Mouse (Mus musculus) MEL (cell line): ENCODE data around the gene Trim47. TPM values are rescaled to one million over a fixed set of nuclear protein-coding genes. Genes with fewer than 3 reads are reported as not detected.
A peak's percentile ranks its signal among the peaks of the same experiment; 100 is the strongest.

Experiments
- DNase-seq: peaks from one replicate; pipeline ENCODE4 v3.0.0; 2011; ENCODE audit warnings: low read depth, low spot score
- H3K27ac ChIP-seq: 2 replicates; pipeline ENCODE4 v1.5.1; 2012; ENCODE audit warnings: low read depth, mild to moderate bottlenecking, control low read depth, low read length, moderate library complexity; ENCODE audit not compliant: control insufficient read depth
- H3K27me3 ChIP-seq, 2 experiments: fragments of 150-350 bp in 1 of 2; sonication (generic) in 1 of 2; 2 replicates each; pipeline ENCODE4 v1.6.1; 2012; ENCODE audit warnings: low read length in 2 of 2, mild to moderate bottlenecking in 2 of 2, improper control_type of control experiment in 1 of 2, moderate library complexity in 1 of 2; ENCODE audit not compliant: insufficient read depth in 2 of 2, control insufficient read depth in 1 of 2
- H3K36me3 ChIP-seq, 2 experiments: 2 replicates each; pipeline ENCODE4 v1.6.1; 2012 to 2014; ENCODE audit warnings: low read length in 2 of 2, improper control_type of control experiment in 1 of 2, inconsistent platforms in 1 of 2, mild to moderate bottlenecking in 1 of 2; ENCODE audit not compliant: insufficient read depth in 2 of 2, control insufficient read depth in 1 of 2
- H3K4me1 ChIP-seq, 2 experiments: fragments of 150-350 bp in 1 of 2; sonication (generic) in 1 of 2; 2 replicates each; pipeline ENCODE4 v1.6.1; 2012; ENCODE audit warnings: low read length in 2 of 2, improper control_type of control experiment in 1 of 2, mild to moderate bottlenecking in 1 of 2; ENCODE audit not compliant: insufficient read depth in 2 of 2, control insufficient read depth in 1 of 2
- H3K4me3 ChIP-seq, 2 experiments: fragments of 150-350 bp in 1 of 2; sonication (generic) in 1 of 2; 2 replicates each; pipeline ENCODE4 v1.5.1; 2012; ENCODE audit warnings: low read depth in 2 of 2, low read length in 2 of 2, mild to moderate bottlenecking in 2 of 2, moderate library complexity in 2 of 2, control low read depth in 1 of 2, improper control_type of control experiment in 1 of 2; ENCODE audit not compliant: control insufficient read depth in 1 of 2, insufficient read depth in 1 of 2
- H3K79me2 ChIP-seq: 2 replicates; pipeline ENCODE4 v1.6.1; 2012; ENCODE audit warnings: mild to moderate bottlenecking, low read length, moderate library complexity; ENCODE audit not compliant: control insufficient read depth, poor library complexity, insufficient read depth
- H3K9ac ChIP-seq: 2 replicates; pipeline ENCODE4 v1.6.1; 2012; ENCODE audit warnings: low read depth, mild to moderate bottlenecking, control low read depth, low read length, moderate library complexity; ENCODE audit not compliant: control insufficient read depth, poor library complexity, severe bottlenecking
- H3K9me3 ChIP-seq: fragments of 150-350 bp; sonication (generic); replicated peaks from 2 replicates; pipeline ENCODE4 v1.6.1; 2012; ENCODE audit warnings: mild to moderate bottlenecking, low read length, improper control_type of control experiment, moderate library complexity; ENCODE audit not compliant: insufficient read depth
- BHLHE40 ChIP-seq: IDR thresholded peaks from 2 replicates; pipeline ENCODE4 v1.6.1; 2012; ENCODE audit warnings: low read depth, mild to moderate bottlenecking, inconsistent platforms, low read length, improper control_type of control experiment, borderline replicate concordance
- CHD2 ChIP-seq: IDR thresholded peaks from 2 replicates; pipeline ENCODE4 v1.6.1; 2011; ENCODE audit warnings: low read length, improper control_type of control experiment
- ELF1 ChIP-seq: IDR thresholded peaks from 2 replicates; pipeline ENCODE4 v1.6.1; 2014; ENCODE audit warnings: low read depth, mild to moderate bottlenecking, inconsistent platforms, low read length, improper control_type of control experiment, moderate library complexity
- EP300 ChIP-seq, 2 experiments: IDR thresholded peaks; 2 replicates each; pipeline ENCODE4 v1.6.1; 2011; ENCODE audit warnings: improper control_type of control experiment in 2 of 2, low read length in 2 of 2, low read depth in 1 of 2, mild to moderate bottlenecking in 1 of 2
- GABPA ChIP-seq: IDR thresholded peaks from 2 replicates; pipeline ENCODE4 v1.6.1; 2012; ENCODE audit warnings: low read depth, mild to moderate bottlenecking, inconsistent platforms, low read length, improper control_type of control experiment, moderate library complexity
- GATA1 ChIP-seq: IDR thresholded peaks from 2 replicates; pipeline ENCODE4 v1.6.1; 2011; ENCODE audit warnings: low read depth, low read length, improper control_type of control experiment
- HCFC1 ChIP-seq: IDR thresholded peaks from 2 replicates; pipeline ENCODE4 v1.6.1; 2012; ENCODE audit warnings: low read depth, mild to moderate bottlenecking, inconsistent platforms, low read length, improper control_type of control experiment, moderate library complexity
- JUND ChIP-seq: IDR thresholded peaks from 2 replicates; pipeline ENCODE4 v1.6.1; 2011; ENCODE audit warnings: low read depth, mild to moderate bottlenecking, improper control_type of control experiment, low read length
- MAFK ChIP-seq: IDR thresholded peaks from 2 replicates; pipeline ENCODE4 v1.6.1; 2011; ENCODE audit warnings: low read depth, mild to moderate bottlenecking, low read length, improper control_type of control experiment, borderline replicate concordance
- MAX ChIP-seq: IDR thresholded peaks from 2 replicates; pipeline ENCODE4 v1.6.1; 2011; ENCODE audit warnings: low read length, improper control_type of control experiment
- MAZ ChIP-seq: IDR thresholded peaks from 2 replicates; pipeline ENCODE4 v1.6.1; 2012; ENCODE audit warnings: low read depth, mild to moderate bottlenecking, inconsistent platforms, low read length, improper control_type of control experiment
- MEF2A ChIP-seq: IDR thresholded peaks from 2 replicates; pipeline ENCODE4 v1.6.1; 2014; ENCODE audit warnings: low read depth, mild to moderate bottlenecking, inconsistent platforms, low read length, improper control_type of control experiment; ENCODE audit not compliant: poor library complexity, insufficient replicate concordance, severe bottlenecking; ENCODE audit errors: extremely low read depth
- MYC ChIP-seq: IDR thresholded peaks from 2 replicates; pipeline ENCODE4 v1.6.1; 2011; ENCODE audit warnings: low read depth, mild to moderate bottlenecking, low read length, improper control_type of control experiment, moderate library complexity
- NRF1 ChIP-seq: IDR thresholded peaks from 2 replicates; pipeline ENCODE4 v1.6.1; 2014; ENCODE audit warnings: low read depth, mild to moderate bottlenecking, inconsistent platforms, low read length, improper control_type of control experiment, moderate library complexity; ENCODE audit not compliant: poor library complexity, insufficient read depth, severe bottlenecking
- POLR2A ChIP-seq, 2 experiments: IDR thresholded peaks; 2 replicates each; pipeline ENCODE4 v1.6.1; 2011 to 2012; ENCODE audit warnings: low read length in 2 of 2, mild to moderate bottlenecking in 2 of 2, control low read depth in 1 of 2, improper control_type of control experiment in 1 of 2, low read depth in 1 of 2, moderate library complexity in 1 of 2; ENCODE audit not compliant: control insufficient read depth in 1 of 2, insufficient read depth in 1 of 2, poor library complexity in 1 of 2
- POLR2AphosphoS2 ChIP-seq: IDR thresholded peaks from 2 replicates; pipeline ENCODE4 v1.6.1; 2011; ENCODE audit warnings: low read length, improper control_type of control experiment
- POLR2AphosphoS5 ChIP-seq: IDR thresholded peaks from 2 replicates; pipeline ENCODE4 v1.6.1; 2012; ENCODE audit warnings: low read depth, borderline replicate concordance, mild to moderate bottlenecking, inconsistent platforms, low read length, moderate library complexity, mixed read lengths
- RAD21 ChIP-seq: IDR thresholded peaks from 2 replicates; pipeline ENCODE4 v1.6.1; 2011; ENCODE audit warnings: mild to moderate bottlenecking, low read depth, low read length, improper control_type of control experiment
- SIN3A ChIP-seq: IDR thresholded peaks from 2 replicates; pipeline ENCODE4 v1.6.1; 2012; ENCODE audit warnings: low read length, improper control_type of control experiment, inconsistent platforms
- SMC3 ChIP-seq: IDR thresholded peaks from 2 replicates; pipeline ENCODE4 v1.6.1; 2011; ENCODE audit warnings: low read depth, low read length, improper control_type of control experiment
- TCF12 ChIP-seq: IDR thresholded peaks from 2 replicates; pipeline ENCODE4 v1.6.1; 2014; ENCODE audit warnings: low read depth, mild to moderate bottlenecking, inconsistent platforms, low read length, improper control_type of control experiment, moderate library complexity
- UBTF ChIP-seq: IDR thresholded peaks from 2 replicates; pipeline ENCODE4 v1.6.1; 2012; ENCODE audit warnings: low read depth, mild to moderate bottlenecking, inconsistent platforms, low read length, improper control_type of control experiment, moderate library complexity, borderline replicate concordance; ENCODE audit not compliant: insufficient read depth
- USF2 ChIP-seq, 2 experiments: IDR thresholded peaks; 2 replicates each; pipeline ENCODE4 v1.6.1; 2011 to 2012; ENCODE audit warnings: improper control_type of control experiment in 2 of 2, low read length in 2 of 2, borderline replicate concordance in 1 of 2, inconsistent platforms in 1 of 2, low read depth in 1 of 2, mild to moderate bottlenecking in 1 of 2; ENCODE audit not compliant: insufficient read depth in 1 of 2
- ZC3H11A ChIP-seq: IDR thresholded peaks from 2 replicates; pipeline ENCODE4 v1.6.1; 2012; ENCODE audit warnings: low read depth, mild to moderate bottlenecking, inconsistent platforms, low read length, improper control_type of control experiment
- ZKSCAN1 ChIP-seq: IDR thresholded peaks from 2 replicates; pipeline ENCODE4 v1.6.1; 2012; ENCODE audit warnings: low read depth, mild to moderate bottlenecking, inconsistent platforms, low read length, improper control_type of control experiment, moderate library complexity
- ZMIZ1 ChIP-seq: IDR thresholded peaks from 2 replicates; pipeline ENCODE4 v1.6.1; 2012; ENCODE audit warnings: low read depth, mild to moderate bottlenecking, inconsistent platforms, low read length, improper control_type of control experiment, moderate library complexity
- ZNF384 ChIP-seq: IDR thresholded peaks from 2 replicates; pipeline ENCODE4 v1.6.1; 2012; ENCODE audit warnings: low read depth, mild to moderate bottlenecking, inconsistent platforms, low read length, improper control_type of control experiment
- polyA plus RNA-seq, 2 experiments: library from polyadenylated mRNA; stranded (reverse) in 1 of 2; unstranded in 1 of 2; fragments of >175 nt in 1 of 2; fragments of >200 nt in 1 of 2; gene quantifications; 2 replicates each; pipeline versions ENCODE4 v1.2.1 to v1.2.4; 2012; ENCODE audit warnings: low replicate concordance in 2 of 2, low read depth in 1 of 2; ENCODE audit not compliant: insufficient read length in 2 of 2, insufficient read depth in 1 of 2, missing spikeins in 1 of 2
- total RNA-seq: library from RNA; depleted of rRNA; stranded (reverse); fragments of 300-350 nt; gene quantifications from 2 replicates; pipeline ENCODE4 v1.2.3, GENCODE M21; 2012

Gene Trim47
- total and polyA plus RNA-seq, 3 experiments = 5.6 to 6.7 TPM; not detected in 1

GRCm38 (mm10) chr11:116061641-116062415, 65.2 kb downstream of the Trim47 start:
- Histone ChIP-seq H3K4me1 (peaks cover 11 to 16% of the 10 kb centered on the region in 2 experiments), H3K4me3 (no peak overlapping the region), H3K36me3 (peaks cover 5 to 15% of the 10 kb centered on the region in 2 experiments), H3K27ac (no peak overlapping the region)
- DNase-seq = no peak
- TF ChIP-seq SIN3A (no peak), JUND (no peak), EP300 (IDR thresholded peaks at IDR 0.05; ENCODE audit: low read depth in 1 of 2, low read length in 2 of 2) (no peak), MEF2A (no peak), ELF1 (no peak), MYC (no peak), MAX (no peak), TCF12 (no peak), POLR2AphosphoS2 (peak; percentile 66; the same call in 1 of the 2 replicates), ZNF384 (no peak), POLR2A (IDR thresholded peaks at IDR 0.05; ENCODE audit: control insufficient read depth in 1 of 2, insufficient read depth in 1 of 2, low read depth in 1 of 2, low read length in 2 of 2, poor library complexity in 1 of 2) (0 out of 4 replicates have a peak, but pooled peaks of 1 of the 2 experiments have one; percentile 14), UBTF (no peak), ZC3H11A (no peak), RAD21 (no peak), USF2 (IDR thresholded peaks at IDR 0.05; ENCODE audit: borderline replicate concordance in 1 of 2, insufficient read depth in 1 of 2, low read depth in 1 of 2, low read length in 2 of 2) (no peak), BHLHE40 (no peak), MAZ (peak; percentile 20; the same call in 1 of the 2 replicates), GATA1 (no peak), MAFK (no peak), POLR2AphosphoS5 (no peak), CHD2 (no peak), ZMIZ1 (no peak; the same call in none of the 2 replicates), ZKSCAN1 (no peak), GABPA (no peak), HCFC1 (no peak), NRF1 (no peak), SMC3 (no peak)
- TF ChIP-seq, all 39 proteins: peak for 3
- no peaks in the 10 kb centered on the region for H3K79me2 ChIP-seq
- H3K27me3 ChIP-seq = no peaks in the 10 kb centered on the region
- H3K9me3 ChIP-seq = no peaks in the 10 kb centered on the region
- H3K9ac ChIP-seq = no peak overlapping the region
